Mouse (Mus musculus): Measurements from ENCODE around the gene Urod. TPM values are rescaled to one million over a fixed set of nuclear protein-coding genes. Genes with fewer than 3 reads are reported as not detected.

Gene Urod
- total RNA-seq (2023) = 10 to 100 TPM; 52.1 to 57.3 TPM

DNA sequence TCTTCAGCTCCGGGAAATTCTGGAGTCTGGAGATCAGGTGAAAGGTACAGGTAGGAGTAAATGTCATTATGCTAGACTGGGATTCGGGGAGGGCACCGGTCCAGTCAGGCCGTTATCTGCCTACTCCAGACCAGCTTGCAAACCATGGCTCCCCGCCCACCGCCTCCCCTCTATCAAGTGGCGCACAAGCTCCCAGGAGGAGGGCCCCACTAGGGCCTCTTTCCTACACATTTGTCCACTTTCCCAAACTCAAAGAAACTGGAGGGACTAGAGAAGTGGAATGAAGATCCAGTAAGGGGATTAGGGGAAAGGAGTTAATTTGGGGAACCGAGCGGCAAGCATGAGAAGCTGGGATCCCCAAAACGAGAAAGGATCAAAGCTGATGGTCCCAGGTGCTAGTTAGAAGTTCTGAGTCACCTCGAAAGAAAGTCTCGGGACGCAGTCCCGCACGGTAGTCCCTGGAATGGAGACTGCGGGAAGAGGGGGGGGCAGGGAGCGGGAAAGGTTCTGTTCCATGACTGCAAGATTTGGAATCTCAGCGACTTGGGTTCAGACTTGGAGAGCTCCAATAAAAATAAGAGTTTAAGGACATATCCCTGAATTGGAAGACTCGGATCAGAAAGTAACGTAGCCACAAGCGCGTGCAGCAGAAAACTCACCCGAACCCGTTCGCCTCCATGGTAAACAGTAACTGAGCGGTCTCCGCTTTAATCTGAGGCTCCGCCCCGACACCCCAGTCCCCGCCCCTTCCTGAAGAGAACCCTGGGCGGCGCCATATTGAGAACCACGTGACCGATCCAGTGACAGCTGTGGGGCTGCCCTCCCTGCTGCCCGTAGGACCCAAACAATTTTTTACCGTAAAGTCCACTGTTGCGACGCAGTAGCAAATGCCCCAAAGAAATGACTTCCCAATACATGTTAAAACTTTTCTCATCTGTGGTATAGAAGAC, at the start of gene Urod:
TSS of gene Urod (minus strand) at position 742 of the 950 bp plus-strand sequence.

GRCm38 (mm10) chr4:117019206-117020134, 25.3 kb upstream of the Urod start, which contains the start of gene Eif2b3:
Gene Eif2b3, plus strand, starts transcription at chr4:117019402.

GRCm38 (mm10) chr4:116995131-116995797, 1.1 kb upstream of the Urod start, which contains the start of gene Hectd3:
Gene Hectd3, plus strand, starts transcription at chr4:116995317.

Other genes starting within 250 kb of the Urod start
- 10 to 100 TPM; 52.3 to 58.0 TPM for gene Toe1, start 186.8 kb downstream of the Urod start, total RNA-seq (2023)
- 10 to 100 TPM; 19.0 to 24.1 TPM for gene Mutyh, start 186.7 kb downstream of the Urod start, total RNA-seq (2023)
- not detected for gene Hpdl, start 172.7 kb downstream of the Urod start, total RNA-seq (2023)
- not detected for gene Zswim5, start 117.0 kb downstream of the Urod start, total RNA-seq (2023)
- 10 to 100 TPM; 48.4 to 52.1 TPM for gene Hectd3, start 904 bp upstream of the Urod start, total RNA-seq (2023)
- gene Eif2b3, start 25.0 kb upstream of the Urod start, total RNA-seq (2023) = 10 to 100 TPM; 29.2 to 32.0 TPM
- gene Ptch2, start 101.7 kb upstream of the Urod start, total RNA-seq (2023) = under 1 TPM in 1 of 2 experiments, not detected in 1; 0.32 TPM
- 10 to 100 TPM; 23.6 to 24.9 TPM for gene Btbd19, start 131.3 kb upstream of the Urod start, total RNA-seq (2023)
- gene Tctex1d4, start 132.4 kb upstream of the Urod start, total RNA-seq (2023) = under 1 TPM in 1 of 2 experiments, not detected in 1; 0.58 TPM
- 10 to 100 TPM; 18.9 to 21.4 TPM for gene Plk3, start 139.6 kb upstream of the Urod start, total RNA-seq (2023)
- gene Rps8, start 161.8 kb upstream of the Urod start, total RNA-seq (2023) = 1,000 to 10,000 TPM; 1,976 to 2,109 TPM
- under 1 TPM; 0.36 to 0.87 TPM for gene Kif2c, start 188.2 kb upstream of the Urod start, total RNA-seq (2023)

All from B cell, adult 67 days (primary cell).